Mouse (Mus musculus): ENCODE data around the gene Rims1.

DNA sequence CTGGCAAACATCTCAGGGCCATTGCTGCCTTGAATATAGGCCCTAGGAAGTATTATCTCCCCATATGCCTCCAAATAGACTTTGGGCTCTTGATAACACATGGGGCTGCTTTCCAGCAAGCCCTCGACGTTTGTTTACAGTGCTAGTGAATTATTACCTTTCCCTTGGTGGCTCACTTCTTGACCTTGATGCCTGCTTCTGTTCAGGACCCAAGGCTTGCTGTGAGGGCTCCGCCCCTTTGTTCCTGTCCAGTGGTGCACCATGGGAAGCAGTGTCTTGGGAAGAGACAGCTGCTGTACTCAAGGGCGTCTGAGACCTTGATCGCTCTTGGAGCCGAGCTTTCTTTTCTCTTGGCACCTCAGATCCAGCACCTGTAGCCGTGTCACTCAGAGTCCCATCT is 267.7 kb downstream of the Rims1 start:
- TF ChIP-seq POLR2A (IDR thresholded peaks at IDR 0.05; ENCODE audit: low read depth, low read length) (no peak), CTCF (IDR thresholded peaks at IDR 0.05; ENCODE audit: borderline replicate concordance, insufficient read depth, low read length) (no peak)
